Mouse (Mus musculus) myocyte (in vitro differentiated cells): ENCODE data around the gene Nr2f1.

Experiments
- CEBPB ChIP-seq: IDR thresholded peaks from 2 replicates; pipeline ENCODE4 v1.6.1; 2011; ENCODE audit warnings: mild to moderate bottlenecking, moderate library complexity; ENCODE audit not compliant: poor library complexity, insufficient read depth, severe bottlenecking
- E2F4 ChIP-seq: IDR thresholded peaks from one replicate; pipeline ENCODE4 v1.6.1; 2011; ENCODE audit warnings: mild to moderate bottlenecking, control low read depth, moderate library complexity; ENCODE audit not compliant: insufficient read depth
- MAX ChIP-seq: IDR thresholded peaks from one replicate; pipeline ENCODE4 v1.6.1; 2011; ENCODE audit warnings: low read depth, mild to moderate bottlenecking, control low read depth
- MYOD1 ChIP-seq, 3 experiments: IDR thresholded peaks; one replicate each; pipeline ENCODE4 v1.6.1; 2011; ENCODE audit warnings: control low read depth in 2 of 3, low read depth in 2 of 3, mild to moderate bottlenecking in 2 of 3, moderate library complexity in 1 of 3; ENCODE audit not compliant: insufficient read length in 2 of 3, control insufficient read depth in 1 of 3
- POLR2A ChIP-seq: IDR thresholded peaks from one replicate; pipeline ENCODE4 v1.6.1; 2011; ENCODE audit warnings: low read depth, mild to moderate bottlenecking, control low read depth, moderate library complexity; ENCODE audit not compliant: insufficient read length
- POLR2AphosphoS2 ChIP-seq: IDR thresholded peaks from one replicate; pipeline ENCODE4 v1.6.1; 2011; ENCODE audit warnings: low read depth, control low read depth; ENCODE audit not compliant: insufficient read length
- REST ChIP-seq: IDR thresholded peaks from one replicate; pipeline ENCODE4 v1.6.1; 2011; ENCODE audit warnings: mild to moderate bottlenecking, control low read depth, moderate library complexity; ENCODE audit not compliant: insufficient read depth, insufficient read length
- SRF ChIP-seq: IDR thresholded peaks from one replicate; pipeline ENCODE4 v1.6.1; 2011; ENCODE audit warnings: low read depth; ENCODE audit not compliant: control insufficient read depth, insufficient read length
- TCF12 ChIP-seq: IDR thresholded peaks from one replicate; pipeline ENCODE4 v1.6.1; 2011; ENCODE audit warnings: mild to moderate bottlenecking, control low read depth; ENCODE audit not compliant: poor library complexity, insufficient read depth, severe bottlenecking
- USF1 ChIP-seq: IDR thresholded peaks from one replicate; pipeline ENCODE4 v1.6.1; 2011; ENCODE audit warnings: low read depth, mild to moderate bottlenecking, control low read depth, moderate library complexity

DNA sequence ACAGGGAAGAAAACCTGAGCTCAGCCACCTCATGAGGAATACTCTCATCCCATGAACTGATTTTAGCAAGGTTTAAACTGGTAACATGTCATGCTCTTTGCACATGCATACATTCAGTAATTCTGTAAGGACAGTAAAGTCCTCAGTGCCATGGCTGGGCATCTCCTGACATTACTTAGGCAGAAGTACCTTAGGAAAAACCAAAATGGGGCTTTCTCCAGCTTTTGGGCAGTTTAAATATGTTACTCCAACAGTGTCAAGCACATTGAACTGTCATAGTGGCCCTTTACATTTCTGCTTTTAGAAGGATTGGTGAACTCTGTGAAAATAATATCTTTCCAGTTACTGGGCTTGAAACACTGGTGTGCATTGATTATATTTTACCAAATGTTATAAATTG, 34.6 kb downstream of the Nr2f1 start:
- TF ChIP-seq POLR2A (no peak), MYOD1 (IDR thresholded peaks at IDR 0.05; ENCODE audit: control insufficient read depth in 1 of 3, insufficient read length in 2 of 3, low read depth in 2 of 3) (no peak), REST (no peak), TCF12 (no peak), E2F4 (no peak), SRF (no peak), POLR2AphosphoS2 (no peak), USF1 (no peak), MAX (no peak), CEBPB (no peak)
